Mouse (Mus musculus) adrenal gland, postnatal 25 days (tissue): Measurements from ENCODE around the gene 3110040M04Rik. TPM values are rescaled to one million over a fixed set of nuclear protein-coding genes. Genes with fewer than 3 reads are reported as not detected.
"Not testable (repeated sequence)": the region's sequence is repeated elsewhere in the genome, so short reads cannot be mapped to it uniquely, and the experiment has no call there.

Experiments
- DNase-seq: peaks from one replicate; pipeline ENCODE4 v3.0.0; 2021; ENCODE audit warnings: mixed read lengths
- long read RNA-seq: library from polyadenylated mRNA; stranded (forward); transcript quantifications from one replicate; pipeline ENCODE4 v2.0.0, GENCODE M21; 2021
- total RNA-seq: library from RNA; stranded (reverse); gene quantifications from 2 replicates; pipeline ENCODE4 v1.2.3, GENCODE M21; 2021

3110040M04Rik gene
- not detected in 2 replicates for total RNA-seq
- long read RNA-seq: 0 reads

DNA sequence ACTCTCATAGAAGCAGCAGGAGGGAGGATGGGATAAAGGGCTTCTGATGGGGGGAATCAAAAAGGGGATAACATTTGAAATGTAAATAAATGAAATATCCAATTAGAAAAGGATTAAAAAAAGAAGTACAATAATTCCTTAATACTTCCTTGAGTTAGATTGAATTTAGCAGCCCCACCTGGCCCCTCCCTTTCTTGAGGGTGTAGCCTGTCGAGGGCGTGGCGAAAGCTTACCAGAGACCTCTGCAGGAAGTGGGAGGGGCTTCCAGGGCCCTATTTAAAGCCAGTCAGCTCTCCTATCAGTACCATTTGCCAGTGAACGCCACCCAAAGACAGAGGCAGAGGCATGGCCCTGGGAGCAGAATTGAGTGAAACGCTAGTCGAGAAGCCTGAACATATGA is at the start of gene 3110040M04Rik:
Gene 3110040M04Rik, plus strand, starts transcription at position 304 of the 400 bp plus-strand sequence.
- not testable (repeated sequence) for DNase-seq

DNA sequence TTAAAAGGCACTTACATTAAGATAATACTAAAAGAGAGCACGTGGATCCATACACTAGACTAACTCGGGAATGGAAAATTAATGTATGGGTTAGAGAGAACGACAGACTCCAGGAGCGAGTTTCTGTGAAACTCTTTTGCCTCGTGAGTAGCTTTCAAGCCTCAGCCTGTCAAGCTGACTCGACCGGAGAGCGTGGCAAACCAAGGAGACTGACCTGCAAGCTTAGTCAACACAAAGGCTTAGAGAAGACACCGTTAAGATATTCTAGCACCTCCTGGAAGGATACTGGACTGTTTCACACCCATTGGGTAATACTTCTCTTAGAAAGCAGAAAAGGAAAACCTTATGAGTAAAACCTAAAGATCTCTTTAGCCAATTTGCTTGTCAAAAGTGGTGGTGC is 49.8 kb upstream of the 3110040M04Rik start:
- DNase-seq: not testable (repeated sequence)

GRCm38 (mm10) chr1:151156129-151156528 is 47.8 kb upstream of the 3110040M04Rik start:
- no peak for DNase-seq

- DNase-seq: no peak
Measured at GRCm38 (mm10) chr1:151156777-151157632, 46.9 kb upstream of the 3110040M04Rik start.

GRCm38 (mm10) chr1:151157963-151158856 is 45.7 kb upstream of the 3110040M04Rik start:
- no peak for DNase-seq

- DNase-seq: no peak
Measured at GRCm38 (mm10) chr1:151158857-151159510, 44.9 kb upstream of the 3110040M04Rik start.

- no peak for DNase-seq
Measured at GRCm38 (mm10) chr1:151166031-151166430, 37.9 kb upstream of the 3110040M04Rik start.

GRCm38 (mm10) chr1:151167297-151168047 is 36.4 kb upstream of the 3110040M04Rik start:
- DNase-seq: no peak

DNA sequence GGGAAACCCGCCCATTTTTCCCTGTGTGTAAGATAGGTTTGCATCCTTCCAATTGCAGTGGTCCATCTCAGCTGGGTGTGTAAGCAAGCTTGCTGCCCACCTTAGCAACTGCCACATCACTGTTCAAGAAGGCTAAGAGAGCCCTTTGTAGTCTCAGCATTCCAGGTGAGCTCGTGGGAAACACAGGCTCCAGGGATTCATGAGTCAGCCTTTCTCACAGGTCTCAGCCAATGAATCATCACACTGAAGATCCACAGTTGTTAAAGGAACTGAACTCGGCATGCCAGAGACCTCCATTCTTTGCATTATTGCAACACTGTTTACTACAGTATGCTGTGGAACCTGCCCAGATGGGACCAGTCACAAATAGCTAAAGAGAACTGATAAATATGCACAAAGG is 35.3 kb upstream of the 3110040M04Rik start:
- DNase-seq: no peak

DNA sequence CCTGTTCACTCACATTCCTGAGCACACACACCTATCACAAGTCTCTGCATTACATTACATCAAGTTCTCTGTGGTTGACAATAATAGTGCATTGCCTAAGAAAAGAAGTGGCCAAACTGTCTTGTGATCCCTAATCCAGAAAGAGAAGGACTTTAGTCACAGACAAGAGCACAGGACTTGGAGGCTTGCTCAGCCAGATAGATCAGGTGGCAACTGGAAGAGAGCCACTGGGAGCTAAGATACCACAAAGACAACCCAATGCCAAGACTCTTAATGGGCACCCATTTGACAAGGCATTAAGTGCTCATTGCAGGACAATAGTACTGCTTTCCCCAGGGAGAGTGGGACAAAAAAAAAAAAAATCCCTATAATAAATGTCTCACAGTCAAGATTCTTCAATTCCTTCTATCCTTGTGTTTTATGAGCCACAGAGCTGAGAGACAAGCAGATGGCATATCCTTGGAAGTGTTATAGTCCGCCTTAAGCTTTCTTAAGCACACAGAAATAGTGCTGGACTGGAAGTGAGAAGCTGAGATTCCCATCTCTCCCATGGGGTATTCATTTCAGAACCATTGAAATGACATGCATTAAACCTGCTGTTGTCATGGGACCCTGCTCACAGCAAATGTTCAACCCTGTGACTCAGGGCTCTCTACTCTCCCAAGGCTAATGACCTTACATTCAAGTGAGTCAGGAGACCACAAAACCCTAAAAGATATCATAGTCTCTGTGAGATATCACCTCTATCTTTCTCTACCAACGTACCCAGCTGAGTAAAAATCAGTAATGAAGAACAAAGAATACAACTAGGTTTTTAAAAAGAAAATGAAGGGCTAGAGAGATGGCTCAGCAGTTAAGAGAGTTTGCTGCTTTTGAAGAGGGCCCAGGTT is 32.1 kb upstream of the 3110040M04Rik start:
- no peak for DNase-seq

- DNase-seq: no peak
Measured at GRCm38 (mm10) chr1:151177030-151177936, 26.6 kb upstream of the 3110040M04Rik start.

DNA sequence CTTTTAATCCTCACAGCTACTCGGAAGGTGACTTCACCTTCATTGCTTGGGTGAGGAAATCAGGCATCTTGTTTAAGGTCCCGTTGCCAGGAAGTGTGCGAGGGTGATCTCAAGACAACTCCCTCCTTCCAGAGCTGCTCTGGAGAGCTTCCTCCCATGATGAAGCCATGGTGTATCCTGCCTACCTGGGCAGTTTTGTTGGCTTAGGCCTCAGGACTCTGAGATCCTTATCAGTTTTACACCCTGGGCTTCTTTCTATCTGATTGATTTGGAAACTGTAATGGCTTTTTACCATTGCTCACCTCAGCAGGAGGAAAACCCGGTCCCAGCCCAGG is 26.0 kb upstream of the 3110040M04Rik start:
- no peak for DNase-seq

DNA sequence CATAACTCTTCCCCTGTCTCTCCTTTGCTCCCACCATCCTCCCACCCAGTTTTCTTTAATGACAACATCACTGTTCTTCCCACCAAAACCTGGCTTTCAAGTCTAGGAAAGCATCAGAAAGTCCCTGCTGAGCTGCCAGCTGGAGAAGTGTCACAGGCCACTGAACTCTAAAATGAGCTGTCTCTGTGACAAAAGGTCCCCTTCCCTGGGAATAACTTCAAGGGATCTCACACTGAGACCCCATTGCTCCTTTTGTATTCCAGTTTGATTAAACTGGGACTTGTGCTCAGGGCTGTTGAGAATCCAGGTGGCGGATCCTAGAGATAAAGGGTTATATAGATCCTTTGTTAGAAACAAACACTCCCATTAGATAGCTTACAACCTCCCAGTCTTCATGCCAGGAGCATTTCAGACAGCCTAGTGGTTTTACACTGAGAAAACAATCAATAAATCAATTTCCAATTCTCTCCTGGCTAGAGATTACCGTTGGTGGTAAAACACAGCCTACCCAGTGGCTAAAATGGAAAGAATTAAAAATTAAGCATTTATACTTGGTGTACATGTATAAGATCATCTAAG is 25.3 kb upstream of the 3110040M04Rik start:
- no peak for DNase-seq

GRCm38 (mm10) chr1:151180167-151180566 is 23.8 kb upstream of the 3110040M04Rik start:
- no peak for DNase-seq

DNA sequence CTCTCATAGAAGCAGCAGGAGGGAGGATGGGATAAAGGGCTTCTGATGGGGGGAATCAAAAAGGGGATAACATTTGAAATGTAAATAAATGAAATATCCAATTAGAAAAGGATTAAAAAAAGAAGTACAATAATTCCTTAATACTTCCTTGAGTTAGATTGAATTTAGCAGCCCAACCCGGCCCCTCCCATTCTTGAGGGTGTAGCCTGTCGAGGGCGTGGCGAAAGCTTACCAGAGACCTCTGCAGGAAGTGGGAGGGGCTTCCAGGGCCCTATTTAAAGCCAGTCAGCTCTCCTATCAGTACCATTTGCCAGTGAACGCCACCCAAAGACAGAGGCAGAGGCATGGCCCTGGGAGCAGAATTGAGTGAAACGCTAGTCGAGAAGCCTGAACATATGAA is 21.7 kb upstream of the 3110040M04Rik start, which contains the start of gene Gm47985:
Gene Gm47985, plus strand, starts transcription at position 272 of the 400 bp plus-strand sequence.
- not testable (repeated sequence) for DNase-seq

- not testable (repeated sequence) for DNase-seq
Measured at GRCm38 (mm10) chr1:151186186-151186585, 17.7 kb upstream of the 3110040M04Rik start.

DNA sequence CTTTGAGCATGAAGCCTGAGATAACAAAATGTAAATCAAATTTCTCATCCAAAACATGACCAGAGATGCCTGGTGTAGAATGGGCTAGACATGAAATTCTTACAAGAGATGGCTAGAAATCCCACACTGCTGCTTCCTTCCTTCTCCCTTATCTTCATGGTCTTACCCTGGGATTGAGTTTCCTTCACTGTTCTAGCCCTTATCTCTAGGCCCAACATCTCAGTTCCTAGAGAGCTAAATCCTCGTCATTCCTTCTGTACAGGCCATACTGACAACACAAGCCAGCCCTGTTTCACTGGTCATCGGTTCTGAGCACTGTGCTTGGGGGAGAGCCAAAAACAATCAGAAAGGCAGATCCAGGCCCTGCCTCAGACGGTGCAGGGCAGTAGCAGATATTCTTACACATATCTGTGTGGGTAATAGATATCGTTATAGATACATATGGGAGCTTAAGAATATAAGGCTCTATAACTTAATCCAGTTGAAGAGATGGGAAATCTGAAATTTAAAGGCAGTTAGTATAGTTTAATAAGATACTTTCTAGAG is 17.0 kb upstream of the 3110040M04Rik start:
- not testable (repeated sequence) for DNase-seq

DNA sequence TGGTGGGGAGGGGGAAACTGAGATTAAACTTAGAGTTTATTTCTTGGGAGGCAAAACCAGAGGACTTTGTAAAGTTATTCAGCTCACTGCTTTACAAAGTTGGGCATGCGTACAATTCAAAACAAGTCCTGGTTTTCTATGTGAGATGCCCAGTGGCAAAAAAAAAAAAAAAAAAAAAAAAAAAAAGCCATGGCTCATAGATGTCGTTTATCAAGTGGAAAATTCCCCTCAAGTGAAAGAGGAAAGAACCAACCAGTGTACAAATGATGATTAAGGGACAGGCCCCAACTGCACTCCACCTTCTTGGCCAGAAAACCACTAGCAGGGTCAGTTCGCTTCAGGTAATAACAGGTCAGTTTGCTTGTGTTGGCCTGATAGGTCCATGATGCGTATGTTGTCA is 15.5 kb upstream of the 3110040M04Rik start:
- DNase-seq: no peak

DNA sequence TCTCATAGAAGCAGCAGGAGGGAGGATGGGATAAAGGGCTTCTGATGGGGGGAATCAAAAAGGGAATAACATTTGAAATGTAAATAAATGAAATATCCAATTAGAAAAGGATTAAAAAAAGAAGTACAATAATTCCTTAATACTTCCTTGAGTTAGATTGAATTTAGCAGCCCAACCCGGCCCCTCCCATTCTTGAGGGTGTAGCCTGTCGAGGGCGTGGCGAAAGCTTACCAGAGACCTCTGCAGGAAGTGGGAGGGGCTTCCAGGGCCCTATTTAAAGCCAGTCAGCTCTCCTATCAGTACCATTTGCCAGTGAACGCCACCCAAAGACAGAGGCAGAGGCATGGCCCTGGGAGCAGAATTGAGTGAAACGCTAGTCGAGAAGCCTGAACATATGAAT is 11.8 kb upstream of the 3110040M04Rik start, which contains the start of gene Gm8947:
Gene Gm8947, plus strand, starts transcription at position 302 of the 400 bp plus-strand sequence.
- not testable (repeated sequence) for DNase-seq
